Mouse (Mus musculus) limb, embryonic 12.5 days (tissue): ENCODE results near the gene Slc6a2. TPM values are rescaled to one million over a fixed set of nuclear protein-coding genes. Genes with fewer than 3 reads are reported as not detected.

Source experiments
- ATAC-seq: fragments of 200-750 bp; cut with Nextera tagmentation; 2 replicates; pipeline ENCODE4 v1.8.0; 2017; ENCODE audit warnings: low read depth, moderate TSS enrichment; ENCODE audit not compliant: insufficient number of reproducible peaks, insufficient read depth, low FRiP score, low TSS enrichment
- H3K27ac ChIP-seq: fragments of 300-500 bp; sonication (generic); 2 replicates; pipeline ENCODE4 v1.5.1; 2016; ENCODE audit warnings: mild to moderate bottlenecking, moderate library complexity
- H3K27me3 ChIP-seq: fragments of 300-500 bp; sonication (generic); 2 replicates; pipeline ENCODE4 v1.6.1; 2016; ENCODE audit warnings: mild to moderate bottlenecking, moderate library complexity
- H3K36me3 ChIP-seq: fragments of 300-500 bp; sonication (generic); 2 replicates; pipeline ENCODE4 v1.6.1; 2016; ENCODE audit warnings: mild to moderate bottlenecking, moderate library complexity
- H3K4me1 ChIP-seq: fragments of 300-500 bp; sonication (generic); replicated peaks from 2 replicates; pipeline ENCODE4 v1.6.1; 2016
- H3K4me2 ChIP-seq: fragments of 300-500 bp; sonication (generic); 2 replicates; pipeline ENCODE4 v1.6.1; 2016; ENCODE audit warnings: mild to moderate bottlenecking, moderate library complexity
- H3K4me3 ChIP-seq: fragments of 300-500 bp; sonication (generic); replicated peaks from 2 replicates; pipeline ENCODE4 v1.5.1; 2016; ENCODE audit warnings: mild to moderate bottlenecking
- H3K9ac ChIP-seq: fragments of 300-500 bp; sonication (generic); replicated peaks from 2 replicates; pipeline ENCODE4 v1.6.1; 2016; ENCODE audit warnings: mild to moderate bottlenecking, moderate library complexity
- H3K9me3 ChIP-seq: fragments of 300-500 bp; sonication (generic); 2 replicates; pipeline ENCODE4 v1.6.1; 2016; ENCODE audit warnings: mild to moderate bottlenecking, moderate library complexity
- WGBS: fragments of 180-500 bp; shearing (Covaris S2); methylation state at CpG from one replicate; pipeline ENCODE4 v1.1.7; 2016; 5-methylcytosine and 5-hydroxymethylcytosine counted together
- polyA plus RNA-seq: library from polyadenylated mRNA; unstranded; fragments of >200 nt; fragmentation: Nextera tagmentation; extraction: Ambion mirVana; gene quantifications from 2 replicates; pipeline ENCODE4 v1.2.1, GENCODE M21; 2016

Gene Slc6a2
- polyA plus RNA-seq, 1 experiment from 2014 or later = 0.04 TPM

GRCm38 (mm10) chr8:92964556-92964955 is 4.7 kb downstream of the Slc6a2 start:
- ATAC-seq = no peak
- 63% methylated on average over 2 of the region's 2 CpGs for WGBS
- H3K36me3 ChIP-seq = no peaks in the 10 kb centered on the region
- H3K4me1 ChIP-seq = peaks cover 13% of the 10 kb centered on the region
- no peak overlapping the region for H3K9ac ChIP-seq
- no peak overlapping the region for H3K4me3 ChIP-seq
- peaks cover 48% of the 10 kb centered on the region for H3K27me3 ChIP-seq
- H3K9me3 ChIP-seq = no peaks in the 10 kb centered on the region
- H3K27ac ChIP-seq = no peak overlapping the region
- no peak overlapping the region for H3K4me2 ChIP-seq

- Histone ChIP-seq H3K27me3 (0 out of 2 replicates have a peak, but pooled peaks cover 3% of the 10 kb centered on the region), H3K36me3 (no peaks in the 10 kb centered on the region), H3K4me3 (no peak overlapping the region), H3K4me1 (peaks cover 10% of the 10 kb centered on the region), H3K27ac (no peak overlapping the region), H3K9ac (no peak overlapping the region), H3K9me3 (no peaks in the 10 kb centered on the region), H3K4me2 (no peak overlapping the region)
- peak; percentile 59; the same call in 1 of the 2 replicates for ATAC-seq
- WGBS = 41% methylated on average over 5 of the region's 5 CpGs
These were observed 13.1 kb downstream of the Slc6a2 start for GRCm38 (mm10) chr8:92972949-92973348.

DNA sequence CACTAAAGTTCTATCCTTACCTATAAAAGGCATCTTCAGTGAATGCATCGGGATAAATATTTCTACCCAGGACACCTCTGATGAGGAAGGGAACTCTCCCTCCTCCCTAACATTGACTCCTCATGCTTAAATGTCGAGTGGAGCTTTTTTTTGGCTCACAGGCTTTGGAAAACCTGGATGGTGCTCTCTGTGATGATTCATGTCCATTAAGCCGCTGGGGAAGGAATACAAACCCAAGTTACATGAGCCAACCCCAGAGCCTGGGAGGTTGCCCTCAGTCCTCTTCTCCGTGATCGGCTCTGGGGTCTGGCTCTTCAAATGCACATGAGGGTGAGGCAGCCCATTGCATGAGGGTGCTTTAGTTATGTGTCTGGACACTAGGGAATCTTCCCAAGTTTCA is 16.8 kb downstream of the Slc6a2 start:
- Histone ChIP-seq H3K4me2 (no peak overlapping the region), H3K4me3 (no peak overlapping the region), H3K9me3 (no peaks in the 10 kb centered on the region), H3K27ac (no peak overlapping the region), H3K9ac (no peak overlapping the region), H3K27me3 (0 out of 2 replicates have a peak, but pooled peaks cover 3% of the 10 kb centered on the region), H3K4me1 (peaks cover 10% of the 10 kb centered on the region), H3K36me3 (no peaks in the 10 kb centered on the region)
- 88% methylated on average over 5 of the region's 5 CpGs for WGBS
- ATAC-seq = no peak

- 84% methylated on average over 3 of the region's 3 CpGs for WGBS
- no peak overlapping the region for H3K27ac ChIP-seq
These were observed 22.6 kb downstream of the Slc6a2 start for GRCm38 (mm10) chr8:92982491-92982890.

GRCm38 (mm10) chr8:92984376-92984775 is 24.5 kb downstream of the Slc6a2 start:
- H3K4me2 ChIP-seq = no peak overlapping the region
- WGBS = 50% methylated on average over 2 of the region's 2 CpGs
- no peaks in the 10 kb centered on the region for H3K9me3 ChIP-seq
- no peaks in the 10 kb centered on the region for H3K36me3 ChIP-seq
- no peak overlapping the region for H3K9ac ChIP-seq
- H3K27ac ChIP-seq = no peak overlapping the region
- no peaks in the 10 kb centered on the region for H3K4me1 ChIP-seq
- no peaks in the 10 kb centered on the region for H3K27me3 ChIP-seq
- no peak for ATAC-seq
- H3K4me3 ChIP-seq = no peak overlapping the region

More at GRCm38 (mm10) chr8:92982491-92982890, 22.6 kb downstream of the Slc6a2 start:
- no peaks in the 10 kb centered on the region for H3K4me1 ChIP-seq
- no peak overlapping the region for H3K9ac ChIP-seq
- no peak for ATAC-seq
- H3K4me2 ChIP-seq = no peak overlapping the region
- no peaks in the 10 kb centered on the region for H3K27me3 ChIP-seq
- no peaks in the 10 kb centered on the region for H3K36me3 ChIP-seq
- H3K4me3 ChIP-seq = no peak overlapping the region
- H3K9me3 ChIP-seq = no peaks in the 10 kb centered on the region

GRCm38 (mm10) chr8:92996840-92997239 is 37.0 kb downstream of the Slc6a2 start:
- Histone ChIP-seq H3K4me1 (no peaks in the 10 kb centered on the region), H3K9me3 (no peaks in the 10 kb centered on the region), H3K4me2 (no peak overlapping the region), H3K9ac (no peak overlapping the region), H3K36me3 (no peaks in the 10 kb centered on the region), H3K27ac (no peak overlapping the region), H3K27me3 (no peaks in the 10 kb centered on the region), H3K4me3 (no peak overlapping the region)
- ATAC-seq = no peak
- 31% methylated on average over 5 of the region's 5 CpGs for WGBS

- no peak overlapping the region for H3K4me2 ChIP-seq
- WGBS = 46% methylated on average over 2 of the region's 2 CpGs
- H3K9ac ChIP-seq = no peak overlapping the region
- H3K9me3 ChIP-seq = no peaks in the 10 kb centered on the region
- H3K27ac ChIP-seq = no peak overlapping the region
- no peaks in the 10 kb centered on the region for H3K27me3 ChIP-seq
- ATAC-seq = no peak
- H3K4me1 ChIP-seq = no peaks in the 10 kb centered on the region
- no peak overlapping the region for H3K4me3 ChIP-seq
- no peaks in the 10 kb centered on the region for H3K36me3 ChIP-seq
These were observed 38.7 kb downstream of the Slc6a2 start for GRCm38 (mm10) chr8:92998600-92998999.

GRCm38 (mm10) chr8:93010286-93010685 is 50.4 kb downstream of the Slc6a2 start:
- no peaks in the 10 kb centered on the region for H3K9me3 ChIP-seq
- H3K4me1 ChIP-seq = no peaks in the 10 kb centered on the region
- no peak for ATAC-seq
- H3K4me2 ChIP-seq = no peak overlapping the region
- H3K9ac ChIP-seq = no peak overlapping the region
- no peaks in the 10 kb centered on the region for H3K27me3 ChIP-seq
- no peaks in the 10 kb centered on the region for H3K36me3 ChIP-seq
- no peak overlapping the region for H3K27ac ChIP-seq
- no peak overlapping the region for H3K4me3 ChIP-seq
- WGBS = 38% methylated on average over 5 of the region's 5 CpGs

GRCm38 (mm10) chr8:93011439-93011838 is 51.6 kb downstream of the Slc6a2 start:
- H3K4me1 ChIP-seq = no peaks in the 10 kb centered on the region
- no peak overlapping the region for H3K4me3 ChIP-seq
- 0 out of 2 replicates have a peak, but pooled peaks have one; percentile 37 for ATAC-seq
- H3K27me3 ChIP-seq = no peaks in the 10 kb centered on the region
- 11% methylated on average over 9 of the region's 9 CpGs for WGBS
- H3K9me3 ChIP-seq = no peaks in the 10 kb centered on the region
- no peak overlapping the region for H3K27ac ChIP-seq
- H3K4me2 ChIP-seq = no peak overlapping the region
- H3K36me3 ChIP-seq = no peaks in the 10 kb centered on the region
- no peak overlapping the region for H3K9ac ChIP-seq

DNA sequence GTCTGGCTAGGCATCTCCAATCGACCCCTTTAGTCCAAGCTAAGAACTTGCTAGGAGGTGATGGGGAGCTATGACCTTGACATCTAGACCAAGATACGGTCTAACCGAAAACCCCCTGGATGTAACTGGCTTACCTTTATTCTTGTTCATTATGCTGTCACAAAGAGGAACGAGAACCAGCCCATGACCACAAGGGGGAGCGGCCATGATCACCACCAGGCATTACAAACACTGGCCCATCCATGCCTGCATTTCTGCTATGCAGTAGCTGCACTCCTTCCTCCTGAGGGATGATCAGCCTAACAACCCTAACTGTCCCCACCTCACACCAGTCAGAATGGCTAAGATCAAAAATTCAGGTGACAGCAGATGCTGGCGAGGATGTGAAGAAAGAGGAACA is 52.3 kb downstream of the Slc6a2 start:
- no peaks in the 10 kb centered on the region for H3K36me3 ChIP-seq
- no peak overlapping the region for H3K4me3 ChIP-seq
- no peak overlapping the region for H3K27ac ChIP-seq
- H3K27me3 ChIP-seq = no peaks in the 10 kb centered on the region
- H3K9me3 ChIP-seq = no peaks in the 10 kb centered on the region
- H3K9ac ChIP-seq = no peak overlapping the region
- no peak for ATAC-seq
- H3K4me2 ChIP-seq = no peak overlapping the region
- 80% methylated on average over 6 of the region's 6 CpGs for WGBS
- no peaks in the 10 kb centered on the region for H3K4me1 ChIP-seq

DNA sequence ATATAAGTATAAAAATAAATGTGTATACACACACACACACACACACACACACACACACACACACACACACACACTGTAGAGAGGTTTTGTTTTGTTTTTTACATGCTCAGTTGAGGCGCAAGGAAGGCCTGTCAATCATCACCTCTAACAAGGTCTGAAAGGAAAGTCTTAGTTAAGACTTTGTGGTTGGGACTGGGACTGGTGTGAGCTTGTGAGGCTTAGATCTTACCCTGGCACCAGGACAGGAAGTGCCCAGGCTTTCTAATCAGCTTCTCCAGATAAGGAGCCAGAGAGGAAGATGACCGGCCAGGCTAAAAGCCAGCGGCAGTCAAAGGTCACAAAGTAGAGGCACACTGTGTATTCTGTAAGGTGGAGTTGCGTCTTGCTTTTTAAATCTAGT is 54.4 kb downstream of the Slc6a2 start:
- Histone ChIP-seq H3K4me1 (no peaks in the 10 kb centered on the region), H3K36me3 (no peaks in the 10 kb centered on the region), H3K9ac (no peak overlapping the region), H3K27me3 (no peaks in the 10 kb centered on the region), H3K27ac (no peak overlapping the region), H3K4me3 (no peak overlapping the region), H3K9me3 (no peaks in the 10 kb centered on the region), H3K4me2 (no peak overlapping the region)
- no peak for ATAC-seq
- 75% methylated on average over 4 of the region's 4 CpGs for WGBS

DNA sequence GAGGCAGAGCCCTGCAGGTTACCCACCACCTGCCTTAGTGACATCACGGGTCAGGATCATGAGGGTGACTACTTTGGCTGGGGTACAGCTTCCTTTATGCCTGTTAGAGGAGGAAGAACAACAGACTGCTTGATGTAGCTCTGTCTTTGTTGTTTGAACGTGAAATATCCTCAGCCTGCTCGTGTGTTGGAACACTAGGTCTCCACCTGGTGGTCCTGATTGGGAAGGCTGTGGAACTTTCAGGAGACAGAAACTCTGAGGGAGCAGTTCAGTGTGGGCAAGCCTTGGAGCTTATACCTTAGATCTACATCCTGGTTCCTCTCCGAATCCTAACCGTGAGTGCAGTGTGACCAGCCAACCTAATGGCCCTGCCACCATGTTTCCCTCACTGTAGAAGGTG is 61.9 kb downstream of the Slc6a2 start:
- WGBS = 69% methylated on average over 5 of the region's 5 CpGs
- Histone ChIP-seq H3K4me1 (no peaks in the 10 kb centered on the region), H3K4me3 (no peak overlapping the region), H3K4me2 (no peak overlapping the region), H3K36me3 (no peaks in the 10 kb centered on the region), H3K9me3 (no peaks in the 10 kb centered on the region), H3K27me3 (no peaks in the 10 kb centered on the region), H3K27ac (no peak overlapping the region), H3K9ac (no peak overlapping the region)
- no peak for ATAC-seq
